Mouse (Mus musculus) spleen, postnatal 14 days (tissue): ENCODE data around the gene 1700016K19Rik.
A peak's percentile ranks its signal among the peaks of the same experiment; 100 is the strongest.
"Not testable (repeated sequence)": the region's sequence is repeated elsewhere in the genome, so short reads cannot be mapped to it uniquely, and the experiment has no call there.

Source experiments
- DNase-seq, 2 experiments: peaks; one replicate each; pipeline ENCODE4 v3.0.0; 2021 to 2022; ENCODE audit warnings: low spot score in 2 of 2

1700016K19Rik gene

DNA sequence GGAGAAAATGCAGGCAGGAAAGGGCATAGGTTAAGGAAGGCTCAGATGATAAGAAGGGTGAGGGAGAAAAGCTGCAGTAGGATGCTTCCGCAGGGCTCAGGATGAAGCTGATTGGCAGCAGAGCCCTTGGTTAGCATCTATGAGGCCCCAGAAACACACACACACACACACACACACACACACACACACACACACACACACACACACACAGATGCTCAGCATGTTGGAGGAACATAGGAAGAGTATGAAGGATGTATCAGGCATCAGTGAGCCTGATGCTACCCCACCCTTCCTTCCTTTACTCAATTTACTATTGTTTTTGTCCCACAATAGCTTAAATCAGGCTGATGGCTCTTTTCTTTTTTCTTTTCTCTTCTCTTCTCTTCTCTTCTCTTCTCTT lies 15.1 kb upstream of the 1700016K19Rik start:
- no peak for DNase-seq

DNA sequence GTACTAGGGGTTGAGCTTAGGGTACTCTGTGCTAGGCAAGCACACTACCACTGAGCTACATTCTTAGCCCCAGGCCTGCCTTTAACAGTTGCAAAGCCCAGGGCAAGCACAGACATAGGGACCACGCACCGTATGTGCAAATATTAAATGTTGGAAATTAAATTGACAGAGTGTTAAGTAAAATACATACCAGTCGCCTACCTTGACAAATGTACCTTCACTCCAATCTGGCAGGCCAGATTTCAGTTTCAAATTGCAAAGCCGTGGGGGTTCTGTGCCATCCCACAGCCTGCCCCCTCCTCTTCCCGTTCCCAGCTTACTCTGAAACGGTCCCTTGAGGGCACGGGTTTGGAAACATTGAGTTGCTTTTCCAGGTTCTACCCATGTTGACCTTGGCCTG lies 13.8 kb upstream of the 1700016K19Rik start:
- DNase-seq: no peak

DNA sequence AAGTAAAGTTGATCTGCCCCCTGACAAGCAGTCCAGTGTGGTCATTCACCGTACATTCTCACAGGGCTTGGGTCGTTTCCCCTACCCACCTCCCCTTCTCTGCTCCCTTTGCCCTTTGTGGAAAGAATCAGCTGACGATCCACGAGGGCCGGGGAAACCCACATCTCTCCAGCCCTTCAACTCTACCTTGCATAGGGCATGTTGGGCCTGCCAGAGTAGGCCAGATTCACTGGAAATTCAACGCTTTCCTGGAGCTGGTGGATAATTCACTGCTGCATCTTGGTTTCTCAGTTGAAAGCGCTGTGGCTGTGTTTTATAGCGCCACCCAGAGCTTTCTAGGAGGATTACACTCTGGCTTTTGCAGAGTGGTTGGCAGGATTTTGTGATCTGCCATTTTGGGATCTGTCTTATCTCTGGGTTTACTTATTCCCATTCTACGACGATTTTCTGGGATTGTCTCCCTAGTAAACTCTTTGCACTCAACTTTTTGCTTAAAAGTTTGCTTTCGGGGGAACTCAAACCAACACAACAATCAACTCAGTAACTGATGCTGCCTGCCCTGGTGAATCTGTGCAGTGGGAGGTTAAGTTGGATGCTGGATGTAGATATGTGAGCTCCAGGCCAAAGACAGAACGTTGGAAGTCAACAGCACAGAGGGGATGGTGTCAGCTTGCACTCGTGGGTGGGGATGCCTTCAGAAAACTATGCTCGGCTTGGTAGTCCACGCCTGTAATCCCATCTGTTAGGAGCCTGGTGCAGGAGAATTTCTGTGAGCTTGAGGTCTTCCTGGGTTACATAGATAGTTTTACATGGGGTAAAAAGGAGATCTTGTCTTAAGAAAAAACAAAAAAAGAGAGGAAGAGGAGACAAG lies 8.5 kb upstream of the 1700016K19Rik start:
- no peak for DNase-seq

DNA sequence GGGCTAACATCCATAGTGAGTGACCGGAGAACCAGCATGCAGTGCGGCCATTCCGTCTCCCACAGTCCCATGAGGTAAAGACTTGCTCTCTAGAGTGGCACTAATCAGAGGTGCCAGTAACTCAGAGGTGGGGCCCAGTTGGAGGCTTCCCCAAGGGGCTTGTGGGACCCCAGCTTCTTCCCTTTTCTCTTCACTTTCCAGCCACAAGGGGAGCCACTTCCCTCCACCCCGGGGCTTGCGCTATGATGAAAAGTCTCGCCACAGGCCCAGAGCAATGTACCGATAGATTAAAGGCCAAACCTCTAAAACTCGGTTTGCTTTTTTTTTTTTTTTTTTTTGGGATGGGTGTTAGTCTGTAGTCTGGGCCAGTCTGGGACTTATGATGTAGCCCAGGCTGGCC lies 7.8 kb upstream of the 1700016K19Rik start:
- DNase-seq: no peak

DNA sequence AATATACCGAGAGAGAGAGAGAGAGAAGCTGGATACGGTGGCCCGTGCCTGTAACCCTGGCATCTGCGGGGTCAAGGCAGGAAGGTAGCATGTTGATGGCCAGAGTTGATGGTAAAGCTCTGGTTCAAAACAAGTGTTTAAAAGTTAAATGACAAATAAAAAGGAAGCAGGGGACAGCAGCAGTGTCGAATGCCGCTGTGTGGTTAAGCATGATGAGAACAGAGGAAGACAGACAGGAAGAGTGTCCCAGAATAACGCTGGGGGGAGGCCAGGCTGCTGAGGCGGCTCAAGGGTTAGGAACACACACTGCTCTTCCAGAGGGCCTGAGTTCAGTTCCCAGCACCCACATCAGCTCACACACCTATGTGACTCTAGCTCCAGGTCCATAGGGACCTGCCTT lies 7.2 kb upstream of the 1700016K19Rik start:
- DNase-seq: no peak

DNA sequence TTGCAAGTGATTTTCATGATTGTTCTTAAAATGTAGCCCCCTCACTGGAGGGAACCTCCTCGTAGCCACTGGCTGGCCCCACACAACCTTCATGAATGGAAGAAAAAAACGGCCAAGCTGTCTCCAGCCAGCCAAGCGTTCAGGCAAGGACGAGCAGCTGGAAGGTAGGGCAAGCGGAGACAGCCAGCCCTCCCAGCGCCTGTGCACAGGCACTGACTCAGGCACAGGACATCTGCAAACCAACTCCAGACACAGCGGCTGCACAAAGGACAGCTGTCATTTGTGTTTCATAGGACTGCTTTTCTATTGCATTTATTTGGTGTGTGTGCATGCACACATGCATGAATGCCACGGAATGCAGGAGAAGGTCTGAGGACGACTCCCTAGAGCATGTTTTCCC lies 5.4 kb upstream of the 1700016K19Rik start:
- DNase-seq: no peak

DNA sequence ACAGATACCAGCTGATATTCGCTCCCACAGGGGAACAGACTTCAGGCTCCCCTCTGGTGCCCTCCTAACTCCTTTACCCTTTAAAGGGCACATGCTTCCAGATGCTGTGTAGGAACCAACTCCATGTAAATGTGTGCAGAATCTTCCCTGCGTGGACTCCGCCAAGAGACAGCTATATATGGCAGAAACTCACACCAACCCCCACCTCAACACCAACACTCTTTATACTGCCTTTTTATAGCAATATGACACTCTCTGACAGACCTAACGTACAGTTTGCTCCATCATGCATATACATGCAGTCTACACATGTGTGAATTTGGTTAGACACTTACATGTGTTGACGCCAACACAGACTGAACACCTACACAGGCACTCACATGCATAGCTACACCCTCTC lies 989 bp downstream of the 1700016K19Rik start:
- DNase-seq: no peak

DNA sequence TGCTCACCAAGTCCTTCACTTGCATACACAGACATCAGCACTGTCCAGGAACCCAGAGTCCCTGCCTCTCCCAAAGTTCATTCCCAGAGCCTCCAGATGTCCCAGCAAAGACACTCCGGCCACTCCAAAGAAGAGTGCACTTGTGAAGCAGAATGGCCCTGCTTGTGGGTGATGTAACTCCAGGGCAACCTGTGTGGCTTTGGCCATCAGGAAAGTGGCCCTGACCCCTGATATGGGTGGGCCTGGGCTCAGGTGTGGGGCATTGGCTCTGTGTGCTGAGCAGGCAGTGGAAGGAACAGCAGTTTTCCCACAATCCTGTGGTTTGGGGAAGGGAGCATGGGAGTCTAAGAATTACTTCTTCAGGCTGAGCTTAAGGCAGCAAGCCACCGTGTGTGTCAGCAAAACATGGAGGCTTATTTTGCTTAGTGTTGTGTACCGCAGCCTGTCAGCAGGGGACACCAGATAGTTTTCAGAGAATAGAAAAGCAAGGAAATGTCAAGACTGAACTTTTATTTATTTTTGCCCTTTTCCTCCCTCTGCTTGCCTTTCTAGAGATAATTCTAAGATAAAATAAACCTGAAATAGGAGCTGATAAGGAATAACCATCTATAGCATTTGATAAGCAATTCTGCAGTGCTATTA lies 1.6 kb downstream of the 1700016K19Rik start:
- no peak for DNase-seq

DNA sequence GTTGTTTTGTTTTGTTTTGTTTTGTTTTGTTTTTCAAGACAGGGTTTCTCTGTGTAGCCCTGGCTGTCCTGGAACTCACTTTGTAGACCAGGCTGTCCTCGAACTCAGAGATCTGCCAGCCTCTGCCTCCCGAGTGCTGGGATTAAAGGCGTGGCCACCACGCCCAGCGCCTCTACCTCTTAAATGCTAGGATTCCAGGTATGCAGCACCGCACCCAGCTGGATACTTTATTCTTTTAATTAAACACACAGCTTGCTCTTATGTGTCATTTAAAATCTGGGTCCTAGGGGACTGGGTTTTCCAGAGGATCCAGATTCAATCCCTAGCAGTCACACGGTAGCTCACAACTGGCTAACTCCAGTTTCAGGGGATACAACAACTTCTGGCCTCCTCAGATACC lies 4.6 kb downstream of the 1700016K19Rik start:
- not testable (repeated sequence) for DNase-seq

DNA sequence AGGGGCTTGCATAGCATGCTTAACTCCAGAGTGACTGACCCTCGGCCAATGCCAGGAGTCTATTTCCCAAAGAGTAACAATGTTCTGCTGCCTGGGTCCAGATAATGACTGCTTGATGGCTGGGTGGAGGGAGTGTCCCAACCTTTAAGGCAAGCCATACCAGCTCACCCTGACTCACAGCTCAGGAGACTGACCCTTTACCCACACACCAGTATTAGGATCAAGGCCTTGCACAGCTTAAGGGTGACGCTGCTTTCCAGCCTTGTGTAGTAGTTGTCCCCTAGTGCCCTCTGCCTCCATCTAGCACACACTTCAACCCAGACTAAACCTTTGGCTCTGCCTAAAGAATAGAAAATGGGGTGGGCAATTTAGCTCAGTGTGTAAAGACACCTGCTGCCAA lies 8.4 kb downstream of the 1700016K19Rik start:
- no peak for DNase-seq

DNA sequence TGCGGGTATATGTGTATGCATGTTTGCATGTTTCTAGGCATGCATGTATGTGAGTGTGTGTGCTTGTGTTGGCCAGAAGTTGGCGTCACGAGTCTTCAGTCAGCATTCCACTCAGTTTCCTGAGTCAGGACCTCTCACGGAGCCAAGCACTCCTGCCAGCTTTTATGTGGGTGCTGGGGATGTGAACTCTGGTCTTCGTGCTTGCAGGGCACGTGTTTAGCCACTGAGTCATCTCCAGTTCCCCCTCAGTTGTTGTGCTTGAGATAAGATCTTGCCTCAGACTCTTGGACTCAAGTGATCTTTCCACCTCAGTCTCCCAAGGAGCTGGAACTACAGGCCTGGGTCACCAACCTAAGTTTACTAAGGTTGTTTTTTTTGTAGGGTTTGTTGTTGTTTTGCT lies 9.4 kb downstream of the 1700016K19Rik start:
- no peak for DNase-seq

DNA sequence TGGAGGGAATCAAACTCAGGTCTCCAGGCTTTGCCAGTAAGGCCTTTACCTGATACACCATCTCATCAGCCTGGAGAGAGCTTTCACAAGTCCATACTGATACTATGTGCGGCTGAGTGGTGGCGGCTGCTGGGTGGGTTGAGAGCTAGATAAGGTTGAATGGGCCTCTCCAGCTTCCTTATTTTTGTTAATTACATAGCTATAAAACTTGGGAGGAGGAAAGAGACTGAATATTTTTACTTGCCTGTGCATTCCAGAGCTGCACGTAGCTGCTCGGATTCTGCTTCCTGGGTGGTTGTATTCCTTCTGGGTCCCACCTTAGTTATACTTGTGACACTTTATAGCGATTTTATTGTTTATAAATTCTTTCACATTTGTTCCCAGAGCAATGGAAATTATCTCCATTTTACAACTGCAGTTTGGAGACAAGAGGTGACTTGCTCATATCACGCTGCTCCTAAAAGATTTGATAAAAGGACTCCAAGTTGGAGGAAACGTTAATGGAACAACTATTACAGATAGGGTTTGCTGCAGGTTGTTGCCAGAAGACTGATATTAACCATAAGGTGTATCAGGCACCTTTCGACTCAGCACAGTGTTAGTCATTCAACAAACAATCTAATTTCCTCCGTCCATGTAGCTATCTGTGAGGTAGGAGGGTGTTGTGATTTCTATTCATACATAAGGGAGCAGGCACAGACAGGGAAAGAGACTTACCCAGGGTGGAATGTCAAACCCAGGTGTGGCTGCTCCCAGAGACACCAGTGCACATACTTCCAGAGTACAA lies 11.3 kb downstream of the 1700016K19Rik start:
- DNase-seq: no peak

DNA sequence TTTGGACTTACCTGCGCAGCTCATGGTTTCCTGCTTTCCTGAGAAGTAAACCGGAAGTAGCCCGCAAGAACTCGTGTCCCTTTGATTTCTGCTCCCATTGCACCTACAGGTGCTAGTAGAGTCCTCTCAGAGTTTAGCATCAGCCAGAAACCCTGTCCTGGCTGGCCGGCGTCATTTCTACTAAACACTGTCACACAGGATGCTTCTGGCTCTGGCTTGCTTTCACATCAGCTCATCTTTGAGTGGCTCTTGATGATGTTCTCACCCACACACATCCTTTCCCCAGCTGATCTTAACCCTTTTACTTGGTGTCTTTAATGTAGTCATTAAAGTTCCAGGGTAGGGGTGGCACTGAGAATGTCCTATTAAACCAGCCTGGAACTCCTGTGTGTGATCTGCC lies 15.5 kb downstream of the 1700016K19Rik start:
- no peak for DNase-seq

DNA sequence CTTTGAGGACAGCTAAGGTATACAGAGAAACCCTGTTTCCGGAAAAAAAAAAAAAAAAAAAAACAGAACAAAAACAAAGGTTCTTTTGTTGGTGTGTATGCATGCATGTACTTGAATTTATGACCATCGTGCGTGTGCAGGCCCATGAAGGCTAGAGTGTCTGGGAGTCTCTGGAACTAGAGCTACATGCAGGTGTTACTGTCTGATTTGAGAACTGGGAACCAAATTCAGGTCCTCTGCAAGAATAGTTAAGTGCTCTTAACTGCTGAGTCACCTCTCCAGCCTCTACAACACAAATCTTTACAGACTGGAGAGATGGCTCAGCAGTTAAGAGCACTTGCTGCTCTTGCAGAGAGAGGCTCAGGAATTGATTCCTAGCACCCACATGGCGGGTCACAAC lies 16.1 kb downstream of the 1700016K19Rik start:
- no peak for DNase-seq

DNA sequence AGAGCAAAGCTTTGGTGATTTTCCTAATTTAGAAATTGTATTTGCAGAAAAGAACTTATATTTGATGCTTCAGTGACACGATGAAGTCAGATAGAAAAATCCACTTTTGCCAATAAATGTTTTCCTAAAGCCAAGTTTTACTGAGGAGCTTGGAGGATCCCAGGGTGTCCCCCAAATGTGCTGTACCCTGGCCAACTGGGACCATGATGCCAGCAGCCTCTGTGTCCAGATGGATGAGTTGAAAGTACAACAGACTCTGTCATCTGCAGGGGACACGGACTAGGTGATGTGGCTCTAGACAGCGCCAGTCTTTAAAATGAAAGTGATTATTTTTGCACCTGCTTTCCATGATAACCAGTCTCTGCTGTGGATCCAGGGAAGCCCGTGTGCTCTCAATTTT lies 20.2 kb downstream of the 1700016K19Rik start:
- no peak for DNase-seq

DNA sequence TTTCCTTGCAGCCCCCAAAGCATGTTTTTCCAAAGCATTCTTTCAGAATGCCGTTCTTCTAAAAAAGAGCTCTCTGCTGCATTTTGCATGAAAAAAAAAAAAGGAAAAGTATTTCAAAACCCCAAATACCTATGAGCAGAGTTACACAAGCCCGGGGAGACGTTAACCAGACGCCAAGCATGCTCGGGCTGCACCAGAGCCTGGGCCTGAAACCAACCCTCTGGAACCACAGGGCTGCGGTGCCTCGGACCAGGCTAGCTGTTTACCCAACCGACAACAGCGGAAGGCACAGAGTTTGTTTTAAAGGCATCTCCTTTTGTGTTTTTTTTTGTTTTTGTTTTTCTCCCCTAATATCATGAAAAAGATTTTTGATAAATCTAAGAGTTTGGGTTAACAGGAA lies 21.2 kb downstream of the 1700016K19Rik start:
- no peak for DNase-seq

DNA sequence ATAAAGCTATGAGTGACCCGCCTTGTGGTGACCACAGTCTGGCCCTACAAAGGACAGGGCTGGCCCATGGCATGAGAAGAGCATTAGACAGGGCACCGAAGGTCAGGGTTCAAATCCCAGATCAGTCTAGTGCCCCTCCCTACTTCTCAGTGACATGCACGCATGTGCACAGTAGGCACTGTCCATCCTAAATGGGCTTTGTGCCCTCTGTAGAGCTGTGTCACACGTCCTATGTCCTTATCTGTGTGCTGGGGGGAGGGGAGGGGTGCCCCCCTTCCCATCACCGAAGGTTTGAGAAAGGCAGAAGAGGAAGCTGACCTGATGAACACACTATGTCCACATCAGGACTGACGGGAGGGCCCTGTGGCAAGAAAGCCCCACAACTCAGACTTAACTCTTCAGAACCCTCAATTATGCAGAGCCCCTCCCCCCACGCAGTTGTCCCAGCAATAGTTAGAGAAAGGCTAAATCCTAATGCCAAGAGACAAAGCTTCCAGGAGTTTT lies 25.4 kb downstream of the 1700016K19Rik start:
- DNase-seq: no peak

DNA sequence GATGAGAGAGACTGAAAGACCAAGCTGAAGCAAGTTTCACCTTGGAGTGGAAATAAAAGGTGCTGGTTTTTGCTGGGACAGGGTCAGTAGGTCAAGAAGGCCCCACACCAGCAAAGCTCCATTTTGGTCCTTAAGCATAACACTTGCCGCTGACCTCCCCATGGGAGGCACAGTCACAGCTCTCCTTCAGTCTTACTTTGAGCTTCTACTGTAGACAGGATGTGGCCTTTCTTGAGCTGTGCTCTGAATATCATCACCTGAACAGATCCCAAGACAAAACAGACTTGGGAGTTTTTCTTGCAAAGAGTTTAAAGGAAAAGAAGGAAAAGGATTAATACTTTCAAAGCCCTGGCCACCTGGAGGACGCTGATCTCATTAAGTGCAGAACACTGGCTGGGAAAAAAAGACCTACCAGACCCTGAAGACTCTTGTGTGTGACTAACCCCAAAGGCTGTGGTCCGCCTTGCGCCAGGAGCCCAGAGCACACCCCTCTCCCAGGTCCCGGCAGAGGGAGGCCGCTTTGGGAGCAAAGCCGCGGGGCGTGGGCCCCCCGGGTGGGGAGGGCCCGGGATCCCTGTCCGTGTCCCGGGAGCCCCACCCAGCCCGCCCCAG lies 26.9 kb downstream of the 1700016K19Rik start:
- no peak for DNase-seq

DNA sequence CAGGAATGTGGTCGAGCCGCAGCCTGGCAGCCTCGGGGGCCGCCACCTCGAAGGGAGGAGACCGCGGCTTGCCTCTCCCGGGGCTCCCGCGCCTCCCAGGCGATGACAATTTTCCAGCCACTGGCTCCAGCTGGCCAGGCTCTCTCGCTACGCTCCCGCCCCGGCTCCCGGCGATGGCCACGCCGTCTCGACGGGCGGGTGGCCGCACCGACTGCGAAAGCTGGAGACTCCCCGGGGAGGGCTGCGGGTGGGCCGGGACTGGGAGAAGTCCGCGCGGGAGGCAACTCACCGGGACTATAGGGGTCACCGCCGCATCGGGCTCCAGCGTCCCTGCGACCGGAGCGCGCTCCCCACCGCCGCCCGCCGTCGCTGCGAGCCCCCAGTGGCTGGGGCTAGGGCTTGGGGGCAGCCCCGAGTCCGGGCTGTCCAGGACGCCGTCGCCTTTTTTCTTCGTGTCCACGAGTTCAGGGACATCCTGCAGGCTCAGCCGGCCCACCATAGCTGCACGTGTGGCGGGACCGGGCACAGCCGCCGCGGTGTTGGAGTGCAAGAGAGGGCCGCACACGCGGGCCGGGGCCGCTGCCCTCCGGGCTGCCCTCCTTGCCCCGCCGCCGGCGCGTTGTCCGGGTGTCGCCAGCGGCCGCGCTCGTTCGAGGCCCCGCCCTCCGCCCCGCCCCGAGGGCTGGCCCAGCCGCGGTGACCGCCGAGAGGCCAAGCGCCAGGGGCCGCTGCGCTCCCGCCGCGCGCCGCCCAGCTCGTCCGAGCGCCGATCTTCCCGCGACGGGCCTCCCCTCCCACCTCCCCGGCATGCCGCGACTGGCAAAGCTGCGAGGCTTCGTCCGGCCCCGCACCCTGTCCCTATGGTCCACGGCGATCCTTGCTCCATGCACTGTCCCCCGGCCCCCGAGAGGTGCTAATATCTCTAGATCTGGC lies 27.7 kb downstream of the 1700016K19Rik start, which contains the start of gene Rflnb:
Gene Rflnb, minus strand, starts transcription at position 644 of the 933 bp plus-strand sequence.
- DNase-seq: peak; percentile 73 to 75

DNA sequence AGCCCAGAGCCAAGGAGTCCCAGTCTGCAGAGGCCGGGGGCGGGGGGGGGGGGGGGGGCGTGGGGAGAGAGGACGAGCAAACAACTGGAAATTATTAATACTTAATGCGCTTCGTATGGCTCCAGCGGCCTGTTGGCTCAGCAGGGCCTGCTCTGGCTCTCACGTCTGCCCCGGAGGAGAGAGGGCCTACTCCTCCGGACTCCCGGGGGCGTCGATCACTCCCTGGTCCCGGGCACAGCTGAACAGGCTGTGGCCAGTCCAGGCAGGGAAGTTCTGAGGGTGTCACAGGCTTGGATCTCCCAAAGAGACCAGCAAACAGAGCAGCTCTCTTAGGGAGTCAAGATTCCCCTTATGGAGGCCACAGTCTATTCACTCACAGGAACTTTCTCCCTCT lies 28.4 kb downstream of the 1700016K19Rik start:
- DNase-seq: no peak

DNA sequence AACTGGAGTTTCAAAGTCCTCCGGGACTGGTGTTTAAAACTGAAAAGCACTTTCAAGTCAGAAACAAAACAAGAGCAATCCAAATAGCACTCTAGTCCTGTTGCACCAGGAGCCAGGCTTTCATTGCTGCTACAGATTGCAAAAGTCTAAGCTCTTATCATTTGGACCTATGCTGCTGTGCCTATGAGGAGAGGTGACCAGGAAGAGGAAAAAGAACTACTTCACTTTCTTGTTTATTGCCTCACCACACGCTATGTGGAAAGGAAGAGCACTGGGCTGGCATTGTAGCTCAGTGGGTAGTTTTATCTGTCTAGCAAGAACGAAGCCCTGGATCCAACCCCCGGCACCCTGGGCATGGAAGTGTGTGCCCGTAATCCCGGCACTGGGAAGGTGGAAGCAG lies 33.6 kb downstream of the 1700016K19Rik start:
- DNase-seq: no peak
